Mouse (Mus musculus): ENCODE measurements around the gene Dab2ip. TPM values are rescaled to one million over a fixed set of nuclear protein-coding genes. Genes with fewer than 3 reads are reported as not detected.

Gene Dab2ip
- polyA plus RNA-seq, 3 experiments from 2014 or later: 0.46 to 0.69 (median 0.54) TPM

- ATAC-seq: no peak
These were observed 130.5 kb downstream of the Dab2ip start for GRCm38 (mm10) chr2:35688581-35688980.

DNA sequence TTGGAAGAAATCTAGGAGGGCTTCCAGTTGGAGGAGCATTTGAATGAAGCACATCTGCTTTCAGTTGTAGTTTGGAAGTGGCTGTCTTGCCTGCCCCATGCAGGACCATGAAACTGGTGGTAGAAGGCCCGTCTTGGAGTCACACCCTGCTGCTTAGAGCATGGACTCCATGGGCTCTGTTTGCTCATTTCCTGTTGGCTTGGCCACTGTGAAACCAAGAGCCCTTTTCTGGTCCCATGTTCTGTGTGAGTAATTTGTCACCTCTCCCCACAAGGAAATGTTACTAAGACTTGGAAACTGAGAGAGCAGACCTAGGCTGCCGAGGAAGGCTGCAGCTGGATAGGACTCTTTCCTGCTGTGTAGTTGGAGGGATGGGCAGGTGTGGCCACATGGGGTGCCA is 131.8 kb downstream of the Dab2ip start:
- no peak for ATAC-seq

DNA sequence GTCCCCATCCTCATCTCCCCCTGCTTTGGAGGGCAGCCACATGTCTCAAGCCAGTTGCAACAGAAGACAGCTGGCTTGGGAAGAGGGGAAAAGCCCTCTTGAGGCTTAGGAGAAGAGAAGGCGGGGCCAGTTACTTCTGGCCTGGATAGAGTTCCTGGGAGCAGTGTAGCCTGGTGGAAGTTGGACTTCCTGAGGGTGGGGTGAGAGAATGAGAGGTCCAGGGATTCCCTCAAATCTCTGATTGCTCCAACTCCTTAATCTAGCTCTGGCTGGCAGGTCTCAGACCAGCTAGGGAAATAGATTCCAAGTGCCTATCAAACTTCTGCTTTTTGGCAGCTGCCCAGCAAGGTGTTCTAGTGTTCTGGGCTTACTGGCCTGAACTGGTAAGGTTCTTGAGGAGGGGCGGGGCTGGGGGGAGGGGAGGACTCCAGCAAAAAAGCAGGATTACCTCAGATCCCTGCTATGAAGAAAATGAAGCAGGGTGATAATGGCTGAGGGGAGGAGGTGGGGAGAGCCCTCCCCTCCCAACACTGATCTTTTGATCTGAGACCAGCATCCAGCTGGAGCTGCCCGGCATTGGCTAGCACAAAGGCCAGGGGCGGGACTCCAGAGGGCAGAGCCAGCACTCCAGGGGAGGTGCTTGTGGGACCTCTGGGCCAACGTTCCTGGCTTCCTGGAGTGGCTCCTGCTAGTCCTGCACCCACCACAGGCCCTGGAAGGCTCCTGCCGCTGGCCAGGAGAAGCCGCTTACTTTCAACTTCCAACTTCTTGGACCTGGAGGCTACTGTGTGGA is 133.4 kb downstream of the Dab2ip start:
- no peak for ATAC-seq

DNA sequence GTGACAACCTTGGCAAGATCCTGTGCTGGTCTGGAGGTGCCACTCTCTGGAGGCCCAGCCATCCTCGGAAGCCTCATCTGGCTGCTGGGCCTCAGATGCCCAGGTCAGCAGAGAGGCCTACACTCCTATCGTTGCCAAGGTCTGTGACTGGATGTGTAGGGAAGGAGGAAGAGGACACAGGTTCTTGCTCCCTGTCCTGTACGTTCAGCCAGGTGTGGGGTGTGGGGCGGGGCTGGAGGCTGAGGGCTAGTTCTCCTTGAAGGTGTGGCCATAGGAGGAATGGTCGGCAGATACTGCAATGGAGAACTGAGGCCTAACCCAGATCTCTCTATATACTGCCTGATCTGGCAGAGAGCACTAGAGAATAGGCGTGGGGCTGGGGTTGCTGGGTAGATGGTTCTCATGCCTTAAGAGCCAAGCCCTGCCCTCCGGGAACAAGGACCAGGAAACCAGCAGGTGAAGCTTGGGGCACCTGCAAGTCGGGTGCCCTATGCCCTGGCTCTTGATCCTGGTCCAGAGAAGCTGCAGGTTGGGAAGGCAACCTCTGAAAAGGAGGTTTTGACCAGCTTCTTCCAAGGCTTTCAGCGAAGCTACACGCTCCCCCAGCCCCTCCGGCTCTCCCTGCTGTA is 134.3 kb downstream of the Dab2ip start:
- ATAC-seq: no peak

- ATAC-seq: no peak
These were observed 135.0 kb downstream of the Dab2ip start for GRCm38 (mm10) chr2:35693037-35693436.

DNA sequence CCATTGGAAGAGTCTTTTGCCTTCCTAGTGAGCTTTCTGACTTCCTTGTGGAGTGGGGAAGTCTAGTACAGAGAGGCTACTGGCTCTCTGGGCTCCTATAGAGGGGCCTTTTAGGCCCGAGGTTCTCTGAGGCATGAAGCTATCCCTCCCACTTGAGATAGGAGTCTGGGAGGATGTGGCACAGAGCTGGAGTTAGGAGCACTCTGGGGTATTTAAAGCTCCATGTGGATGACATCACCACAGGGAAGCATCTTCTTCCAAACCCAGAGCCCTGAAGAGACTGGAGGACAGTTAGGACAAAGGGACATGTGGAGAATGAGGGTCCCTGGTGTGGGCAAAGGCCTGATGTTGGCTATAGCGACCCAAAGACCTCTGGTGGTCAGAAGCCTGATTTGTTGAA is 136.0 kb downstream of the Dab2ip start:
- ATAC-seq: no peak

DNA sequence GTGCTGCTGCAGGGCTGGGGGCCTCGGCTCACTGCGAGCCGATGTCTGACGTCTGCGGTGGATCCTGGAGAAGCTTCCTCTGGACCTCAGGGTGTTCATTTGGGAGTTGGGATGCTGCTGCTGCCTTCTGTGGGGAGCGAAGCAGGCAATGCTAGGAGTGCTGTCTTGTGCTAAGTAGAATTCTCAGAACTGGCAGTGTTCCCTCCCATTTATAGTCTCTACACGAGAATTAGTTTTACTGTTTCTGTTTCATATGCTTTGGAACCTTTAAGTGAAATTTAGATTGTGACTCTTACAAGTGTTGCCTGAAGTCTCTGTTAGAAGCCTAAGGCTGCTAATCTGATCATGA is 138.1 kb downstream of the Dab2ip start:
- no peak for ATAC-seq

DNA sequence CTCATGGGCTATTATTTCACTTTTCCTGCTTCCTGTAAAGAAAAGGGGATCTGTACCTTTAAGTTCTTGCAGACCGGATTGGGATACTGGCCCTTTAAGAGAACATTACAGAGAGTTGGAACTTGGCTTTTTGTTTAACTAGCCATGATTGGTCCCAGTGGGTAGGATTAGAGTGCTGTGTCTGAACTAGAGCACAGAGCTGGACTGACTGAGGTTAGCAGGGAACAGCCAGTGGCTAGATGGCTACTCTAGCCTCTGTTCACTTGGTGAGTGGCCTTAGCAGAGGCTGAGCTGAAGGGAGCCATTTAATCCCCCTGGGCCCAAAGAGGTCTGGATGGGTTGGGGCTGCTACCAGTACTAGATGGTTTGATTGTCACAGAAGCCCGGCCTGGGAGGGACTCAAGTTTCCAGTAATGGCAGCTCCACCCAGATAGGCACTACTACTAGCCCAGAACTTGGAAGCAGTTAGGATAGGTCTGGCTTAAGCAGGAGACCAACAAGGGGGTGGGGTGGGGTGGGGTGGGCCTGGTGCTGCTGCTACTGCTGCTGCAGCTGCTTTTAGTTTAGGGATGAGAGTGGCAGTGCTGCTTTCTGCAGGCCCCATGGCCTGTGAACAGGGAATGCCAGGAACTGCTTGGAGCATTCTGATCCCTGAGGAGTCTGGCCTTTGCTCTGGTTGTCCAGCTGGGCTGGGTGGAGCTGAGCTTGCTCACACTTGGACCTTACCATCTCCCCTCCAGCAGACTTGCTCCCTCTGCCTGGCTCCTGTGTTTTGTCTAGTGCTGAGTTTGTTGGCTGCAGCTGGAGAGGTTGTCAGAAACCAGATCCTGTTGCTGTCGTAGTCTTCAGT is 138.7 kb downstream of the Dab2ip start:
- no peak for ATAC-seq

DNA sequence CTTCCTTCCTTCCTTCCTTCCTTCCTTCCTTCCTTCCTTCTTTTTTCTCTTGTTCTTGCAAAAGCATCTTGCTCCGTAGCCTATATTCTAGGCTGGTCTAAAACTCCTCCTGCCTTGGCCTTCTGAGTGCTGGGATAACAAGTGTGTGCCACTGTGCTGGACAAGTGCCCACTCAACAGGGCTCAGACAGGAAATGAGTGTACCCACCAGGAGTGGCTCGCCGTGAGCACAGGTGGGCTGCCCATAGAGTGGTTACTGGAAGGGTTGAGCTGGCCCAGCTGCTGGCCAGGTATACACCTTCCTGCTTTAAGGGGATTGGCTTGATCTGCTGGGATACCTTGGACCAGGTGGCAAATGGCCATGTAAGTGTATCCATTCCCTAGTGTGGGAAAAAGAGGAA is 139.7 kb downstream of the Dab2ip start:
- ATAC-seq: no peak

GRCm38 (mm10) chr2:35700966-35701365 is 142.9 kb downstream of the Dab2ip start:
- ATAC-seq: no peak

- no peak for ATAC-seq
These were observed 143.9 kb downstream of the Dab2ip start for GRCm38 (mm10) chr2:35702001-35702400.

GRCm38 (mm10) chr2:35702608-35703007 is 144.5 kb downstream of the Dab2ip start:
- no peak for ATAC-seq

- no peak for ATAC-seq
These were observed 145.2 kb downstream of the Dab2ip start for GRCm38 (mm10) chr2:35703241-35703640.

DNA sequence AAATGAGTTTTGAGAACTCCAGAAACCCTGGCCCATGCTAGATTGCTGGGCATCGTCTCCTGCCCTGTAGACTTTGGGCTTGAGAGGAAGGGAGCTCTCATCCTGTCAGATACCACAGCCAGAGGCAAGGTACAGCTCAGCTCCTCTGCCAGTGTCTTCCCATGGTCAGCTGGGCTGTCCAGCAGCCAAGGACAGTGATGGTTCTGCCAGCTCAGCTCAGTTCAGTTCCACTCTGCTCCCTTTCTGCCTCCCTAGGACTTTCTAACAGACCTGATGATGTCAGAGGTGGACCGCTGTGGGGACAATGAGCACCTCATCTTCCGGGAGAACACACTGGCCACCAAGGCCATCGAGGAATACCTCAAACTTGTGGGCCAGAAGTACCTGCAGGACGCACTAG is 154.5 kb downstream of the Dab2ip start:
- no peak for ATAC-seq

GRCm38 (mm10) chr2:35713460-35713859 is 155.4 kb downstream of the Dab2ip start:
- no peak for ATAC-seq

- no peak for ATAC-seq
These were observed 156.7 kb downstream of the Dab2ip start for GRCm38 (mm10) chr2:35714742-35715167.

GRCm38 (mm10) chr2:35715485-35715884 is 157.4 kb downstream of the Dab2ip start:
- ATAC-seq: no peak

DNA sequence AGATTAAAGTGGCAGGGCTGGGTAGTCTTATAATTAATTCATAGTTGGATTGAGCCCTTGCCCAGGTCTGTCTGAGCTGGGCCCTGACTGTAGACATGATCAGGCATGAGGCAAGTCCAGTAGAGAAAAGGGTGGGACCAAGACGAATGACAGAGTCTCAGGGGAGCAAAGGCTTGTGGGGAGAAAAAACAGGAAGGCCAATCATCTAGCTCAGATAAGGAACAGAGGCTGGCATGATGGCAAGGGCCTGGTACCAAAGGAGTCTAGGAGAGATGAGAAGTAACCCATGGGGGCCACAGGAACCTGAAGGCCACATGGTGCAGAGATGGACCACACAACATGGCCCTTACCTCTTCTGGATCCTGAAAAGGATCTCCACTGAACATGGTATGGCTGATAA is 158.1 kb downstream of the Dab2ip start:
- no peak for ATAC-seq

DNA sequence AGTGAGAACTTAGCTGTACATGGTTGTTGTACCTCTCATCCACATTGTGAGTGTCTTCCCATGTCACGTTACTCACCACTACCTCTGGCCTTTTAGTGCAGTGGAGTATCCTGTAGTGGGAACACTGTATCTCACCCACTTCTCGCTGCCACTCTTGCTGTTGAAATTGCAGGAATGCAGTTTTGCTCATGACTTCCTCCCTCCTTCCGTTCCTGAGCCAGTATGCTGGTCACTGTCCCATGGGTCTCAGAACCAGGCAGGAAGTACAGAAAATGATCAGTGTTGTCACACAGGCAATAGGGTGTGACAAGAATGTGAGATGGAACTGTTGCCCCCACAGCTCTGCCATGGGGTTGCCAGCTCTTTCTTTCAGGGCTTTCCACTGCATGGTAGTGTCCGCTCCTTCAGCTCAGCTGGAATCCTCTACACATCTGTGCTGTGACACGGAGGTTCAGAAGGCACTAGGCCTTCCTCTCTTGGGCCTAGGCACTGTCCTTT is 160.0 kb downstream of the Dab2ip start:
- no peak for ATAC-seq

DNA sequence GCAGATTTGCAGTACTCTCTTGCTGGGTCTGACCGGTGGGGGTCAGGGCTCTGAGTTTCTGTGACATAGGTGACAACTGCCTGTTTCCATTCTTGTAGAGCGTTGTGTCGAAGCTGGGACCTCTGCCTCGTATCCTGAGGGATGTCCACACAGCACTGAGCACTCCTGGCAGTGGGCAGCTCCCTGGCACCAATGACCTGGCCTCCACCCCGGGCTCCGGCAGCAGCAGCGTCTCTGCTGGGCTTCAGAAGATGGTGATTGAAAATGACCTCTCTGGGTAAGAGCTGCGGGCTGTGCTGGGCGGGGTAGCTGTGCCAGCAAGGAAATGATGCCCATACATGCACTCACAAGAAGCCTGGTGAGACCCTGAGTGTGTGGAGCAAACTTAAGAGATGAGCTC is 160.6 kb downstream of the Dab2ip start:
- ATAC-seq: no peak

GRCm38 (mm10) chr2:35719230-35720005 is 161.4 kb downstream of the Dab2ip start:
- no peak for ATAC-seq

DNA sequence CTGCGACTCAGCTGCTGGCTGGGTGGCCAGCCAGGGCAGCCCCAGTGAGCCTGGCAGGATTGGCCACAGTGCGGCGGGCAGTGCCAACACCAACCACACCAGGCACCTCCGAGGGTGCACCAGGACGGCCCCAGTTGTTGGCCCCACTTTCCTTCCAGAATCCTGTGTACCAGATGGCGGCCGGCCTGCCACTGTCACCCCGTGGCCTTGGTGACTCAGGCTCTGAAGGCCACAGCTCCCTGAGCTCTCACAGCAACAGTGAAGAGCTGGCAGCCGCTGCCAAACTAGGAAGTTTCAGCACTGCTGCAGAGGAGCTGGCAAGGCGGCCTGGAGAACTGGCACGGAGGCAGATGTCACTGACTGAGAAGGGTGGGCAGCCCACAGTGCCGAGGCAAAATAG is 162.0 kb downstream of the Dab2ip start:
- no peak for ATAC-seq

DNA sequence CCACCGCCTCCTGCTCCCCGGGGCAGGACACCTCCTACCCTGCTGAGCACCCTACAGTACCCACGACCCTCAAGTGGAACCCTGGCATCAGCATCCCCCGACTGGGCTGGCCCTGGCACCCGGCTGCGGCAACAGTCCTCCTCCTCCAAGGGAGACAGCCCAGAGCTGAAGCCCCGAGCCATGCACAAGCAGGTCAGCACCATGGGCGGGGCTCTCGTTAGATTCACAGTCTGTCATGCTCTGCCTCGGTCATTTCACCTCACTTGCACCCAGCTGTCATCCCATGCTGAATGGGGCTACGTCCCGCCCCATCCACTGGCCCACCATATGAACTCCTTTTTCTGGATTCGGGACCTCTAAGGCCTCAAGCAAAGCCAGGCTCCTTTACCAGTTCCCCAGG is 162.5 kb downstream of the Dab2ip start:
- no peak for ATAC-seq
